Mouse (Mus musculus): ENCODE data around the gene Rragb. TPM values are rescaled to one million over a fixed set of nuclear protein-coding genes. Genes with fewer than 3 reads are reported as not detected.
"Not testable (repeated sequence)": the region's sequence is repeated elsewhere in the genome, so short reads cannot be mapped to it uniquely, and the experiment has no call there.

Gene Rragb
- polyA plus RNA-seq, 2 experiments: 1.5 to 9.3 TPM

DNA sequence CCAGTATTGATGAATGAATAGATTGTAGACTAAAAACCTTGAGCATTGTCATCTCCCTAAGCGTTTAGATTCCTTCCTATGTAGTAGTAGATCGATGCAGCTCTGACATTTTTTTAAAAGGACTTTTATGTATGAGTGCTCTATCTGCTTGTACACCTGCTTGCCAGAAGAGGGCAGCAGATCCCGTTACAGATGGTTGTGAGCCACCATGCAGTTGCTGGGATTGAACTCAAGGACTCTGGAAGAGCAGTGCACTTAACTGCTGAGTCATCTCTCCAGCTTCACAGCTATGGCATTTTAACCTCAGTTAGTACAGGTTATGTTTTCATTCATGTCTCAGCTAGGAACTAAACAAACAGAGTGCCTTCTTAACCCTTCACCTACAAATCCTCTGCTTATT lies 15.5 kb downstream of the Rragb start:
- WGBS: 57% methylated on average over 3 of the region's 3 CpGs
- Histone ChIP-seq H3K27ac (replicated peaks; ENCODE audit: low read depth, low read length) (no peak overlapping the region), H3K36me3 (ENCODE audit: control insufficient read depth, insufficient read depth, low read length) (no peaks in the 10 kb centered on the region), H3K27me3 (ENCODE audit: control insufficient read depth, insufficient read depth, low read length) (no peaks in the 10 kb centered on the region), H3K9ac (ENCODE audit: low read depth, low read length, severe bottlenecking) (no peak overlapping the region), H3K4me2 (replicated peaks; ENCODE audit: low read depth, low read length, severe bottlenecking) (no peak overlapping the region), H3K9me3 (ENCODE audit: control insufficient read depth, low read length) (no peaks in the 10 kb centered on the region), H3K4me1 (ENCODE audit: control insufficient read depth, insufficient read depth, low read length) (no peaks in the 10 kb centered on the region), H3K4me3 (replicated peaks; ENCODE audit: low read length) (no peak overlapping the region)
- no peak for TF ChIP-seq POLR2A (IDR thresholded peaks at IDR 0.05; ENCODE audit: borderline replicate concordance, extremely low read depth, insufficient read depth, insufficient read length)
- DNase-seq (ENCODE audit: low spot score) (no peak), ATAC-seq (ENCODE audit: low FRiP score, low read depth) (no peak)

DNA sequence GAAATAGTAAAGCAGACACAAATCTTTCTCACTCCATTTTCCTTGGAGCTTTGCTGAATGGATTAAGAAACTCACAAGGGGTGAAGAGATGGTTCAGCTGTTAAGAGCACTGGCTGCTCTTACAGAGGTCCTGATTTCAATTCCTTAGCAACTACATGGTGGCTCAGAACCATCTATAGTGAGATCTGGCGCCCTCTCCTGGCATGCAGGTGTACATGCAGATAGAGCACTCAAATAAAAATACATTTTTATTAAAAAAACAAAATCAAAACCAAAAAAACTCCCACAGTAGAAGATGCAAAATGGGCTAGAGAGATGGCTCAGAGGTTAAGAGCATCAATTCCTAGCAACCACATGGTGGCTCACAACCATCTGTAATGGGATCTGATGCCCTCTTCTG lies 35.0 kb downstream of the Rragb start:
- Histone ChIP-seq H3K27me3 (ENCODE audit: control insufficient read depth, insufficient read depth, low read length) (no peaks in the 10 kb centered on the region), H3K4me1 (ENCODE audit: control insufficient read depth, insufficient read depth, low read length) (no peaks in the 10 kb centered on the region), H3K4me2 (replicated peaks; ENCODE audit: low read depth, low read length, severe bottlenecking) (no peak overlapping the region), H3K4me3 (replicated peaks; ENCODE audit: low read length) (no peak overlapping the region), H3K36me3 (ENCODE audit: control insufficient read depth, insufficient read depth, low read length) (no peaks in the 10 kb centered on the region), H3K9ac (ENCODE audit: low read depth, low read length, severe bottlenecking) (no peak overlapping the region), H3K27ac (replicated peaks; ENCODE audit: low read depth, low read length) (no peak overlapping the region), H3K9me3 (ENCODE audit: control insufficient read depth, low read length) (no peaks in the 10 kb centered on the region)
- no peak for ATAC-seq (ENCODE audit: low FRiP score, low read depth)
- DNase-seq (ENCODE audit: low spot score): no peak
- WGBS: 16% methylated on average over 1 of the region's 1 CpGs
- no peak for TF ChIP-seq POLR2A (IDR thresholded peaks at IDR 0.05; ENCODE audit: borderline replicate concordance, extremely low read depth, insufficient read depth, insufficient read length)

DNA sequence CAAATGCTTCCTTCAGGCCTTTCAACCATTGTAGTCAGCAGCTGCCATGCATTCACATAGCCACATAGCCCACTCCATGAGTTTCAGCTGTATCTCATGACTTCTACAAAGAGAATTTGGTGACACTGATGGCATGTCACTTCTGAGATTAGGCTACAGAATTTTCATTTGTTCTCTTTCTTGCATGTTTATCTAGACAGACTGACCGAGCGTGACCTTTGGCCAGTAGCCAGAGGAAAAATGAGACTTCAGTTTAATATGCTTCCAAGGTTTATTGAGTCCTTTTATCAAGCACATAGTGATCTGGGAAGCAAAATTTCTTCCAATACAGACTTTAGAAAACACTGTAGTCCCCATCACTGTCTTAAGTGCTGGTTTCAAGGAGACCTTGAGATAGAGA lies 42.4 kb downstream of the Rragb start:
- Histone ChIP-seq H3K27me3 (ENCODE audit: control insufficient read depth, insufficient read depth, low read length) (no peaks in the 10 kb centered on the region), H3K9ac (ENCODE audit: low read depth, low read length, severe bottlenecking) (no peak overlapping the region), H3K4me2 (replicated peaks; ENCODE audit: low read depth, low read length, severe bottlenecking) (no peak overlapping the region), H3K4me3 (replicated peaks; ENCODE audit: low read length) (no peak overlapping the region), H3K9me3 (ENCODE audit: control insufficient read depth, low read length) (no peaks in the 10 kb centered on the region), H3K27ac (replicated peaks; ENCODE audit: low read depth, low read length) (no peak overlapping the region), H3K4me1 (ENCODE audit: control insufficient read depth, insufficient read depth, low read length) (no peaks in the 10 kb centered on the region), H3K36me3 (ENCODE audit: control insufficient read depth, insufficient read depth, low read length) (no peaks in the 10 kb centered on the region)
- DNase-seq (ENCODE audit: low spot score): no peak
- no peak for TF ChIP-seq POLR2A (IDR thresholded peaks at IDR 0.05; ENCODE audit: borderline replicate concordance, extremely low read depth, insufficient read depth, insufficient read length)
- no peak for ATAC-seq (ENCODE audit: low FRiP score, low read depth)
- WGBS: 92% methylated on average over 2 of the region's 2 CpGs

DNA sequence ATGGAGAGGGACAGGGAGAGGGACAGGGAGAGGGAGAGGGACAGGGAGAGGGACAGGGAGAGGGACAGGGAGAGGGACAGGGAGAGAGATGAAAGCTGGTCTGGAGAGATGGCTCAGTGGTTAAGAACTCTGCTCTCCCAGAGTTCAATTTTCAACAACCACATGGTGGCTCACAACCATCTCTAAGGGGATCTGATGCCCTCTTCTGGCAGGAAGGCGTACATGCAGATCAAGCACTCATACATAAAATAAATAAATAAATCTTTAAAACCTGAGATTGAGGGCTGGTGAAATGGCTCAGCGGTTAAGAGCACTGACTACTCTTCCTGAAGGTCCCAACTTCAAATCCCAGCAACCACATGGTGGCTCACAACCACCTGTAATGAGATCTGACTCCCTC lies 59.4 kb downstream of the Rragb start:
- not testable (repeated sequence) for H3K9ac ChIP-seq (ENCODE audit: low read depth, low read length, severe bottlenecking); H3K4me1 ChIP-seq (ENCODE audit: control insufficient read depth, insufficient read depth, low read length); DNase-seq (ENCODE audit: low spot score); ATAC-seq (ENCODE audit: low FRiP score, low read depth); H3K4me3 ChIP-seq (replicated peaks; ENCODE audit: low read length); H3K27me3 ChIP-seq (ENCODE audit: control insufficient read depth, insufficient read depth, low read length); H3K27ac ChIP-seq (replicated peaks; ENCODE audit: low read depth, low read length); H3K36me3 ChIP-seq (ENCODE audit: control insufficient read depth, insufficient read depth, low read length); H3K4me2 ChIP-seq (replicated peaks; ENCODE audit: low read depth, low read length, severe bottlenecking); H3K9me3 ChIP-seq (ENCODE audit: control insufficient read depth, low read length)
- WGBS: 75% methylated on average over 2 of the region's 2 CpGs

DNA sequence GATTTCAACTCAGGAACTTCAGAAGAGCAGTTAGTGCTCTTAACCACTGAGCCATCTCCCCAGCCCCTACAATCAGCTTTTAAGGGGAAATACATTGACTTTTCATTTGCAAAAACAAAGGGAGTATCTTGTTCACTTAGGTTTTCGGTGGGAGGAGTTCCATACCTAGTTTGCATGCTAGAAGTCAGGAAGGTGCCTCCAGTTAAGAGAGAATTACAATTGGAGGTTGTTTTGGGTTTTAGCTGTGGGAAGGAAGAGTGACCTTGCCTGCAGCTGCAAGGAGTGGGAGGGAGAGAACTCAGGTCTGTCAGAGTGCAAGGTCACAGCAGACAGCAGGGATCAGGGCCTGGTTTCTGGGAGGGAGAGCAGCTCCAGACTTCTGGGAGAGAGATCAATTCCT lies 71.3 kb downstream of the Rragb start:
- H3K9ac ChIP-seq (ENCODE audit: low read depth, low read length, severe bottlenecking): no peak overlapping the region
- H3K4me2 ChIP-seq (replicated peaks; ENCODE audit: low read depth, low read length, severe bottlenecking): no peak overlapping the region
- H3K9me3 ChIP-seq (ENCODE audit: control insufficient read depth, low read length): no peaks in the 10 kb centered on the region
- H3K27ac ChIP-seq (replicated peaks; ENCODE audit: low read depth, low read length): no peak overlapping the region
- ATAC-seq (ENCODE audit: low FRiP score, low read depth) (no peak), DNase-seq (ENCODE audit: low spot score) (no peak)
- no peaks in the 10 kb centered on the region for H3K4me1 ChIP-seq (ENCODE audit: control insufficient read depth, insufficient read depth, low read length)
- no peak for TF ChIP-seq POLR2A (IDR thresholded peaks at IDR 0.05; ENCODE audit: borderline replicate concordance, extremely low read depth, insufficient read depth, insufficient read length)
- no peaks in the 10 kb centered on the region for H3K36me3 ChIP-seq (ENCODE audit: control insufficient read depth, insufficient read depth, low read length)
- no peak overlapping the region for H3K4me3 ChIP-seq (replicated peaks; ENCODE audit: low read length)
- H3K27me3 ChIP-seq (ENCODE audit: control insufficient read depth, insufficient read depth, low read length): no peaks in the 10 kb centered on the region
- 73% methylated on average over 1 of the region's 1 CpGs for WGBS

Other genes with a start within 250 kb of the Rragb start
- 1.1 TPM in 2 replicates for gene Usp51, start 133.5 kb upstream of the Rragb start, polyA plus RNA-seq (2012; rRNA removed)
- 1.5 and 2.1 TPM in 2 replicates for gene Usp51, start 133.5 kb upstream of the Rragb start, polyA plus RNA-seq (2014; fragmentation: Nextera tagmentation; extraction: Ambion mirVana)
- 50.3 and 57.2 TPM in 2 replicates for gene Mageh1, start 102.4 kb upstream of the Rragb start, polyA plus RNA-seq (2012; rRNA removed)
- gene Mageh1, start 102.4 kb upstream of the Rragb start, polyA plus RNA-seq (2014; fragmentation: Nextera tagmentation; extraction: Ambion mirVana): 64.9 and 72.3 TPM in 2 replicates
- gene Foxr2, start 21.2 kb upstream of the Rragb start, polyA plus RNA-seq (2012; rRNA removed): 0.06 and 0.10 TPM in 2 replicates
- not detected in 2 replicates for gene Foxr2, start 21.2 kb upstream of the Rragb start, polyA plus RNA-seq (2014; fragmentation: Nextera tagmentation; extraction: Ambion mirVana)
- 3.9 and 5.1 TPM in 2 replicates for gene Klf8, start 97.5 kb downstream of the Rragb start, polyA plus RNA-seq (2012; rRNA removed)
- gene Klf8, start 97.5 kb downstream of the Rragb start, polyA plus RNA-seq (2014; fragmentation: Nextera tagmentation; extraction: Ambion mirVana): 1.3 and 1.9 TPM in 2 replicates

Data from limb, embryonic 14.5 days (tissue).